ENCODE assay signal across 9 mouse cellular contexts in the genomic region with DNA sequence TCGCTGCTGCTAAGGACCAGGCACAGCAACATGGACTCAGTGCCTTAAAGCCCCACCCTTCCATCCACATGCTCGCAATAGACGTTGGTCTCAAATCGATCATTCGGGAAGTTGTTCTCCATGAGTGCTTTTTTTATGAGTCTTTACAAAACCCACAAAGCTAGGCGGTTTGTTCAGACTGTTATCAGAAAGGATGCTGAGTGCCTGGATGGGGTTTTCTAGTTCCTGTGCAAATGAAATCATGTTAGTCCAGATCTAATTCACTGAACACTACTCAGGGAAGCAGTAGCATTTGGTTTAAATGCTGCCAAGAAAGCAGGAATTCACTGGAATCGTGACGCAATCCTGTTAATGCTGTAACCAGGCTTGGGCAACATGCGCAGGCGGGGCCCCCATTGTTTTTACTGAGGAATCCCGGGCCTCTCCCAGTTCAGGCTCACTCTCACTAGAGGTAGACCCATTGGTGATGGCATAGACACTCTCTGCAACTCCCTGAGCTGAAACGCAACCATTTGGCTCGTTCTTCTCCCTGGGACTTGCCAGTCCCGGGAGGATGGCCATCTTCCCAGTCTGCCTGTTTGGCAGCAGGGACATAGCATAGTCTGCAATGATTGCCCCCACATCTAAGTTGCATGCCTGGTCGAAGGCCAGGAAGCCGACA. TPM values are rescaled to one million over a fixed set of nuclear protein-coding genes. Genes with fewer than 3 reads are reported as not detected.
A peak's percentile ranks its signal among the peaks of the same experiment; 100 is the strongest.
DNase-seq lines count a peak whose midpoint lies in the region; ATAC-seq and TF ChIP-seq lines count a peak whose summit lies in the region.
"Had no signal": no experiment of that assay in that cellular context is flagged by ENCODE, and none has a peak within 500 bp of the region (broad histone marks: within the 10 kb centered on the region; RNA-seq: fewer than 3 reads in every experiment).

No protein-coding gene starts in this region.

- no peaks in the 10 kb centered on the region for H3K79me2 ChIP-seq in liver, adult 2 months (ENCODE audit: control insufficient read depth, insufficient read depth, low read length)

- no peak overlapping the region for H3K9ac ChIP-seq in liver, adult 2 months (ENCODE audit: low read depth, low read length)
- H3K9ac ChIP-seq in liver, embryonic 12.5 days: no peak overlapping the region

- H3K4me2 ChIP-seq in liver, embryonic 12.5 days: no peak overlapping the region

- 34% methylated on average over 16 of the region's 16 CpGs for WGBS in liver, adult 2 months
- 67% methylated on average over 16 of the region's 16 CpGs for WGBS in liver, embryonic 12.5 days (ENCODE audit: insufficient replicate concordance)
- WGBS in heart, embryonic 10.5 days: 86% methylated on average over 16 of the region's 16 CpGs

- TF ChIP-seq POLR2A in liver, adult 2 months (IDR thresholded peaks at IDR 0.05; ENCODE audit: extremely low read depth, insufficient read depth, low read length): no peak

- H3K27ac ChIP-seq in liver, adult 2 months (replicated peaks; ENCODE audit: insufficient read depth, low read depth, low read length): no peak overlapping the region
- no peak overlapping the region for H3K27ac ChIP-seq in liver, embryonic 12.5 days
- H3K27ac ChIP-seq in heart, embryonic 10.5 days: no peak overlapping the region

- no peaks in the 10 kb centered on the region for H3K36me3 ChIP-seq in liver, adult 2 months (ENCODE audit: control insufficient read depth, insufficient read depth, low read length)
- no peaks in the 10 kb centered on the region for H3K36me3 ChIP-seq in liver, embryonic 12.5 days
- H3K36me3 ChIP-seq in heart, embryonic 10.5 days: 0 out of 2 replicates have a peak, but pooled peaks cover 4% of the 10 kb centered on the region

- no peaks in the 10 kb centered on the region for H3K27me3 ChIP-seq in liver, adult 2 months (ENCODE audit: control insufficient read depth, insufficient read depth, low read length)
- H3K27me3 ChIP-seq in liver, embryonic 12.5 days (replicated peaks): no peaks in the 10 kb centered on the region
- H3K27me3 ChIP-seq in heart, embryonic 10.5 days (ENCODE audit: insufficient read depth, poor library complexity, severe bottlenecking): 0 out of 2 replicates have a peak, but pooled peaks cover 15% of the 10 kb centered on the region

- no peak for TF ChIP-seq CTCF in liver, adult 2 months (IDR thresholded peaks at IDR 0.05; ENCODE audit: low read depth, low read length)

- H3K9me3 ChIP-seq in liver, embryonic 12.5 days (replicated peaks): no peaks in the 10 kb centered on the region
- H3K9me3 ChIP-seq in heart, embryonic 10.5 days: no peaks in the 10 kb centered on the region

- DNase-seq in liver, adult 2 months (ENCODE audit: extremely low read depth, low read depth, low spot score): peak; percentile 82
- peak; percentile 31 for DNase-seq in lung, postnatal 14 days
- DNase-seq in frontal cortex, postnatal 25 days (ENCODE audit: low spot score in 2 of 2): no peak
- no peak for DNase-seq in heart, embryonic 10.5 days (ENCODE audit: low spot score)
- DNase-seq: heart, postnatal 4 days had no signal

- peaks cover 6% of the 10 kb centered on the region for H3K4me1 ChIP-seq in liver, adult 2 months (ENCODE audit: control insufficient read depth, insufficient read depth, low read length)
- no peaks in the 10 kb centered on the region for H3K4me1 ChIP-seq in liver, embryonic 12.5 days
- H3K4me1 ChIP-seq in heart, embryonic 10.5 days: peaks cover 12% of the 10 kb centered on the region

- no peak for ATAC-seq in liver, embryonic 12.5 days
- 0 out of 2 replicates have a peak, but pooled peaks have one; percentile 48 for ATAC-seq in cerebellum, adult (ENCODE audit: insufficient number of reproducible peaks, low FRiP score, low TSS enrichment)
- ATAC-seq in common myeloid progenitor, adult 5-6 weeks (replicated peaks; ENCODE audit: low read depth, poor library complexity, severe bottlenecking): peak; percentile 69
- ATAC-seq: activated CD4-positive, CD25-positive, alpha-beta regulatory T cell, adult 4 months had no signal

- no peak overlapping the region for H3K4me3 ChIP-seq in liver, adult 2 months (ENCODE audit: insufficient read depth, low read depth, low read length)
- H3K4me3 ChIP-seq in liver, embryonic 12.5 days: no peak overlapping the region
- H3K4me3 ChIP-seq in heart, embryonic 10.5 days: no peak overlapping the region

RNA-seq across cellular contexts. Expression of gene Rimkla, which starts 24.6 kb away (rescaled TPM):
- total RNA-seq in liver, adult 2 months (2014; rRNA removed): not detected in 2 replicates
- not detected in 2 replicates for polyA plus RNA-seq in liver, adult 2 months (2012; rRNA removed)
- polyA plus RNA-seq in liver, embryonic 12.5 days (2016; fragmentation: Nextera tagmentation; extraction: Ambion mirVana): 0.04 and 0.08 TPM in 2 replicates
- total RNA-seq in common myeloid progenitor, adult 5-6 weeks (2017): not detected in 2 replicates
- 4.4 and 8.2 TPM in 2 replicates for polyA plus RNA-seq in heart, embryonic 10.5 days (2016; fragmentation: Nextera tagmentation; extraction: Ambion mirVana)

RNA-seq across cellular contexts. Expression of gene Zmynd12, which starts 45.2 kb away (rescaled TPM):
- 0.20 and 0.28 TPM in 2 replicates for total RNA-seq in liver, adult 2 months (2014; rRNA removed)
- polyA plus RNA-seq in liver, adult 2 months (2012; rRNA removed): 0.10 and 0.15 TPM in 2 replicates
- polyA plus RNA-seq in liver, embryonic 12.5 days (2016; fragmentation: Nextera tagmentation; extraction: Ambion mirVana): 0.16 and 0.23 TPM in 2 replicates
- total RNA-seq in common myeloid progenitor, adult 5-6 weeks (2017): not detected in 2 replicates
- 0.15 and 0.34 TPM in 2 replicates for polyA plus RNA-seq in heart, embryonic 10.5 days (2016; fragmentation: Nextera tagmentation; extraction: Ambion mirVana)
- total RNA-seq: heart, postnatal 4 days had no signal
- polyA plus RNA-seq: activated CD4-positive, CD25-positive, alpha-beta regulatory T cell, adult 4 months had no signal

RNA-seq across cellular contexts. Expression of gene Ppcs, which starts 45.6 kb away (rescaled TPM):
- total RNA-seq in liver, adult 2 months (2014; rRNA removed): 17.8 and 19.9 TPM in 2 replicates
- 26.4 and 26.8 TPM in 2 replicates for polyA plus RNA-seq in liver, adult 2 months (2012; rRNA removed)
- polyA plus RNA-seq in liver, embryonic 12.5 days (2016; fragmentation: Nextera tagmentation; extraction: Ambion mirVana): 20.2 and 20.9 TPM in 2 replicates
- total RNA-seq in common myeloid progenitor, adult 5-6 weeks (2017): 13.7 and 16.0 TPM in 2 replicates
- 30.4 and 33.5 TPM in 2 replicates for polyA plus RNA-seq in heart, embryonic 10.5 days (2016; fragmentation: Nextera tagmentation; extraction: Ambion mirVana)

RNA-seq across cellular contexts. Expression of gene Ccdc30, which starts 52.5 kb away (rescaled TPM):
- total RNA-seq in liver, adult 2 months (2014; rRNA removed): 5.4 and 5.9 TPM in 2 replicates
- polyA plus RNA-seq in liver, adult 2 months (2012; rRNA removed): 1.8 and 3.0 TPM in 2 replicates
- polyA plus RNA-seq in liver, embryonic 12.5 days (2016; fragmentation: Nextera tagmentation; extraction: Ambion mirVana): 1.4 and 1.9 TPM in 2 replicates
- total RNA-seq in common myeloid progenitor, adult 5-6 weeks (2017): not detected in 2 replicates
- 3.1 and 3.6 TPM in 2 replicates for polyA plus RNA-seq in heart, embryonic 10.5 days (2016; fragmentation: Nextera tagmentation; extraction: Ambion mirVana)

Comparison
In these comparisons a context has a peak if more than half of its experiments do, and no peak if none do; other contexts are left out.
1. DNase-seq: peak in liver, adult 2 months (single experiment) and lung, postnatal 14 days (single experiment); none in frontal cortex, postnatal 25 days (0 of 2) and heart, embryonic 10.5 days (single experiment).